Comparison of ENCODE assay signal across 17 mouse cellular contexts in genomic region chr12:16190706-16191105, GRCm38 (mm10).
A peak's percentile ranks its signal among the peaks of the same experiment; 100 is the strongest.
DNase-seq lines count a peak whose midpoint lies in the region; ATAC-seq lines count a peak whose summit lies in the region.
"Had no signal": no experiment of that assay in that cellular context is flagged by ENCODE, and none has a peak within 500 bp of the region (broad histone marks: within the 10 kb centered on the region; RNA-seq: fewer than 3 reads in every experiment).

No protein-coding gene starts in this region.

- H3K4me2 ChIP-seq in heart, embryonic 12.5 days, result no peak overlapping the region
- no peak overlapping the region for H3K4me2 ChIP-seq in midbrain, embryonic 15.5 days
- no peak overlapping the region for H3K4me2 ChIP-seq in midbrain, embryonic 14.5 days (ENCODE audit: low read length)
- H3K4me2 ChIP-seq: embryonic facial prominence, embryonic 13.5 days; hindbrain, embryonic 15.5 days had no signal

- H3K4me3 ChIP-seq in heart, embryonic 12.5 days, result no peak overlapping the region
- no peak overlapping the region for H3K4me3 ChIP-seq in midbrain, embryonic 15.5 days
- no peak overlapping the region for H3K4me3 ChIP-seq in midbrain, embryonic 14.5 days (replicated peaks; ENCODE audit: low read depth, low read length)
- H3K4me3 ChIP-seq: embryonic facial prominence, embryonic 13.5 days; hindbrain, embryonic 15.5 days; myocyte had no signal

- 42% methylated on average over 3 of the region's 3 CpGs for WGBS in heart, embryonic 12.5 days
- 49% methylated on average over 3 of the region's 3 CpGs for WGBS in midbrain, embryonic 15.5 days
- WGBS in midbrain, embryonic 14.5 days, result 50% methylated on average over 3 of the region's 3 CpGs

- H3K4me1 ChIP-seq in heart, embryonic 12.5 days (replicated peaks), result peaks cover 15% of the 10 kb centered on the region
- H3K4me1 ChIP-seq in midbrain, embryonic 15.5 days, result peaks cover 11% of the 10 kb centered on the region
- H3K4me1 ChIP-seq in midbrain, embryonic 14.5 days (ENCODE audit: control insufficient read depth, insufficient read depth, low read length), result peaks cover 3% of the 10 kb centered on the region; the same call in 1 of the 2 replicates

- H3K36me3 ChIP-seq in heart, embryonic 12.5 days, result no peaks in the 10 kb centered on the region
- H3K36me3 ChIP-seq in midbrain, embryonic 15.5 days (replicated peaks), result no peaks in the 10 kb centered on the region
- no peaks in the 10 kb centered on the region for H3K36me3 ChIP-seq in midbrain, embryonic 14.5 days (ENCODE audit: control insufficient read depth, insufficient read depth, low read length)
- H3K36me3 ChIP-seq: embryonic facial prominence, embryonic 13.5 days; hindbrain, embryonic 15.5 days had no signal

- ATAC-seq in heart, embryonic 12.5 days (ENCODE audit: insufficient number of reproducible peaks, low FRiP score), result no peak
- peak; percentile 69 for ATAC-seq in midbrain, embryonic 15.5 days (replicated peaks)
- ATAC-seq in midbrain, embryonic 14.5 days (ENCODE audit: low FRiP score, low TSS enrichment), result no peak
- ATAC-seq: Patski had no signal

- peaks cover 4% of the 10 kb centered on the region for H3K27me3 ChIP-seq in heart, embryonic 12.5 days (replicated peaks)
- H3K27me3 ChIP-seq in midbrain, embryonic 15.5 days (replicated peaks), result no peaks in the 10 kb centered on the region
- no peaks in the 10 kb centered on the region for H3K27me3 ChIP-seq in midbrain, embryonic 14.5 days (ENCODE audit: control insufficient read depth, insufficient read depth, low read length)
- H3K27me3 ChIP-seq: embryonic facial prominence, embryonic 13.5 days; hindbrain, embryonic 15.5 days; Patski had no signal

- peak; percentile 91 for DNase-seq in heart, adult 11 months
- no peak for DNase-seq in midbrain, embryonic 14.5 days
- DNase-seq in R1 (ENCODE audit: low read depth, low spot score), result peak; percentile 12
- peak; percentile 21 for DNase-seq in thymus, postnatal 25 days
- no peak for DNase-seq in liver
- DNase-seq: cerebellum, adult 18-20 months; kidney, adult 18-20 months; kidney, postnatal 36 days; lung, postnatal 10 days had no signal

- H3K27ac ChIP-seq in heart, embryonic 12.5 days (ENCODE audit: poor library complexity, severe bottlenecking), result no peak overlapping the region
- H3K27ac ChIP-seq in midbrain, embryonic 15.5 days, result no peak overlapping the region
- no peak overlapping the region for H3K27ac ChIP-seq in midbrain, embryonic 14.5 days (replicated peaks; ENCODE audit: low read depth, low read length)
- H3K27ac ChIP-seq: embryonic facial prominence, embryonic 13.5 days; hindbrain, embryonic 15.5 days; liver, embryonic 14.5 days; stomach, postnatal 0 days had no signal

- H3K9me3 ChIP-seq in heart, embryonic 12.5 days (replicated peaks), result no peaks in the 10 kb centered on the region
- no peaks in the 10 kb centered on the region for H3K9me3 ChIP-seq in midbrain, embryonic 15.5 days
- no peaks in the 10 kb centered on the region for H3K9me3 ChIP-seq in midbrain, embryonic 14.5 days (ENCODE audit: control insufficient read depth, low read length)
- H3K9me3 ChIP-seq: embryonic facial prominence, embryonic 13.5 days; hindbrain, embryonic 15.5 days had no signal

- no peak overlapping the region for H3K9ac ChIP-seq in heart, embryonic 12.5 days
- no peak overlapping the region for H3K9ac ChIP-seq in midbrain, embryonic 15.5 days
- H3K9ac ChIP-seq in midbrain, embryonic 14.5 days (replicated peaks; ENCODE audit: low read length), result no peak overlapping the region
- H3K9ac ChIP-seq: embryonic facial prominence, embryonic 13.5 days; hindbrain, embryonic 15.5 days; liver, embryonic 14.5 days had no signal

Comparison
In these comparisons a context has a peak if more than half of its experiments do, and no peak if none do; other contexts are left out.
1. DNase-seq: peak in heart, adult 11 months (single experiment), R1 (single experiment) and thymus, postnatal 25 days (single experiment); none in midbrain, embryonic 14.5 days (single experiment) and liver (single experiment).